Mouse (Mus musculus): ENCODE results near the gene Abhd4. TPM values are rescaled to one million over a fixed set of nuclear protein-coding genes. Genes with fewer than 3 reads are reported as not detected.

The Abhd4 gene
- total and polyA plus RNA-seq, 2 experiments from 2014 or later = 103 to 192 TPM

- Histone ChIP-seq H3K27me3 (ENCODE audit: control insufficient read depth, insufficient read depth, low read length) (no peaks in the 10 kb centered on the region), H3K4me3 (ENCODE audit: low read depth, low read length) (no peak overlapping the region), H3K4me2 (ENCODE audit: low read depth, low read length) (no peak overlapping the region), H3K4me1 (ENCODE audit: control insufficient read depth, insufficient read depth) (peaks cover 29% of the 10 kb centered on the region), H3K36me3 (replicated peaks; ENCODE audit: control insufficient read depth, insufficient read depth, low read length) (no peaks in the 10 kb centered on the region), H3K9ac (replicated peaks; ENCODE audit: low read depth, low read length) (no peak overlapping the region), H3K9me3 (replicated peaks; ENCODE audit: control insufficient read depth, low read length) (no peaks in the 10 kb centered on the region), H3K27ac (ENCODE audit: low read depth) (no peak overlapping the region)
- WGBS = 87% methylated on average over 8 of the region's 8 CpGs
- no peak for TF ChIP-seq EP300 (IDR thresholded peaks at IDR 0.05; ENCODE audit: low read depth)
- no peak for TF ChIP-seq CTCF (IDR thresholded peaks at IDR 0.05; ENCODE audit: low read depth)
- ATAC-seq (ENCODE audit: insufficient read depth, low read depth) (no peak), DNase-seq (ENCODE audit: low spot score) (no peak)
These were observed 42.8 kb upstream of the Abhd4 start for GRCm38 (mm10) chr14:54211199-54211598.

DNA sequence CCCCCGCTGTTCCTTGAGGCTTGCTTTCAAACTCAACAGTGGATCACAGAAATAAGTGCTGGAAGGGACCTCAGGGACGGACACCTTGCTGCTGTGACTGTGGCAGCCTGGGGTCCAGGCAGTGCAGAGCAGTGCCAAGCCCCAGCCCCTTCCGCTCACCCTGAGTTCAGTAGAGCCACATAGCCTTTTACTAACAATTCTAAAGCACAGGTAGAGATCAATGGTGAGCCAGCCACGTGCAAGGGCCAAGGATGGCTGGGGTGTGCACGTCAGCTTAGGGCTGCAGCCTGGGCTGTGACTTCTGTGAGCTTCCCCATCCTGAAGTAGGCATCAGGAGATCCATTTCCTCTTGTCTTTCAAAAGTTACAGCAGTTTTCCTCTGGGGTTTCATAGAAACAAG is 42.2 kb upstream of the Abhd4 start:
- Histone ChIP-seq H3K9ac (replicated peaks; ENCODE audit: low read depth, low read length) (no peak overlapping the region), H3K9me3 (replicated peaks; ENCODE audit: control insufficient read depth, low read length) (no peaks in the 10 kb centered on the region), H3K27me3 (ENCODE audit: control insufficient read depth, insufficient read depth, low read length) (no peaks in the 10 kb centered on the region), H3K4me1 (ENCODE audit: control insufficient read depth, insufficient read depth) (peaks cover 25% of the 10 kb centered on the region), H3K36me3 (replicated peaks; ENCODE audit: control insufficient read depth, insufficient read depth, low read length) (no peaks in the 10 kb centered on the region), H3K4me3 (ENCODE audit: low read depth, low read length) (no peak overlapping the region), H3K27ac (ENCODE audit: low read depth) (no peak overlapping the region), H3K4me2 (ENCODE audit: low read depth, low read length) (no peak overlapping the region)
- WGBS = 83% methylated on average over 5 of the region's 5 CpGs
- TF ChIP-seq EP300 (IDR thresholded peaks at IDR 0.05; ENCODE audit: low read depth) = no peak
- TF ChIP-seq CTCF (IDR thresholded peaks at IDR 0.05; ENCODE audit: low read depth) = no peak
- no peak for ATAC-seq (ENCODE audit: insufficient read depth, low read depth)
- DNase-seq (ENCODE audit: low spot score) = no peak

DNA sequence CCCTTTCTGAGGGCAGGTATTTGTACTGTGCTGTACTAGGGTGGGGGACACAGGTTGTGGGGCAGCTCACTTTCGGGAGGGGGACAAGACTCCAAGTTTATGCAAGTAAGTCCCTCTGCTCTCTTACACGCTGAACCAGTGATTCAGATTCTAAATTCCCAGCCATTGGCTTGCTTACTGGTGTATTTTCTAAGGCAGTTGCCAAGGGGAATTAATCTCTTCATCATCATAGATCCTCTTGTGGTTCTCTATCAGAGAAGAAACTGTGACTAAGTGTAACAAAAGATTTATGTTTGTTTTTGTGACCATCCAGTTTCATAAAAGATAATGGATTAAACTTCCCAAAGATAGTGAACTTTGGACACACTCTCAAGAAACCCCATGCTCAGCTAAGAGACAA is 40.3 kb upstream of the Abhd4 start:
- Histone ChIP-seq H3K9ac (replicated peaks; ENCODE audit: low read depth, low read length) (no peak overlapping the region), H3K4me1 (ENCODE audit: control insufficient read depth, insufficient read depth) (peaks cover 15% of the 10 kb centered on the region), H3K4me3 (ENCODE audit: low read depth, low read length) (no peak overlapping the region), H3K9me3 (replicated peaks; ENCODE audit: control insufficient read depth, low read length) (no peaks in the 10 kb centered on the region), H3K4me2 (ENCODE audit: low read depth, low read length) (no peak overlapping the region), H3K36me3 (replicated peaks; ENCODE audit: control insufficient read depth, insufficient read depth, low read length) (no peaks in the 10 kb centered on the region), H3K27me3 (ENCODE audit: control insufficient read depth, insufficient read depth, low read length) (no peaks in the 10 kb centered on the region), H3K27ac (ENCODE audit: low read depth) (no peak overlapping the region)
- ATAC-seq (ENCODE audit: insufficient read depth, low read depth) (no peak), DNase-seq (ENCODE audit: low spot score) (no peak)
- TF ChIP-seq EP300 (IDR thresholded peaks at IDR 0.05; ENCODE audit: low read depth) (no peak), CTCF (IDR thresholded peaks at IDR 0.05; ENCODE audit: low read depth) (no peak)
- WGBS = 93% methylated on average over 2 of the region's 2 CpGs

DNA sequence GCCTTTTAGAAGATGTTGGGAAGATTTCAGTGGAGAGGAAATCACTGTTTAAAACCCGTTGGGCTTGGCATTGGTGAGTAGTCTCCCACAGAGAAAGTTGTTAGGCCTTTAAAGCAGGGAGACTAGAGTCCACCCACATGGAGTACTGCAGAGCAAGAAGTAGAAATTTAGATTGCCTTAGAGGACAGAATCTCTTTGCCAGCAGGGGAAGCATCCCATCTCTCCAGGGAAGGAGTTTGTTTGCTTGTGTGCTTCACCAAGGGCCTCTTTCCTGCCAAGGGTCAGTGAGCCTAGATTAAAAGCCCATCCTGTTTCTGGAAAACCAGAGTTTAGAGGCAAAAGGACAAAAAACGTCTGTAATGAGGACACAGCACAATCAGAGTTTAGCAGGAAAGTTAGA is 39.5 kb upstream of the Abhd4 start:
- Histone ChIP-seq H3K4me3 (ENCODE audit: low read depth, low read length) (no peak overlapping the region), H3K4me2 (ENCODE audit: low read depth, low read length) (no peak overlapping the region), H3K27me3 (ENCODE audit: control insufficient read depth, insufficient read depth, low read length) (no peaks in the 10 kb centered on the region), H3K27ac (ENCODE audit: low read depth) (peak overlapping the region; percentile 39), H3K9me3 (replicated peaks; ENCODE audit: control insufficient read depth, low read length) (no peaks in the 10 kb centered on the region), H3K9ac (replicated peaks; ENCODE audit: low read depth, low read length) (no peak overlapping the region), H3K36me3 (replicated peaks; ENCODE audit: control insufficient read depth, insufficient read depth, low read length) (no peaks in the 10 kb centered on the region), H3K4me1 (ENCODE audit: control insufficient read depth, insufficient read depth) (peaks cover 15% of the 10 kb centered on the region)
- WGBS = 23% methylated on average over 2 of the region's 2 CpGs
- DNase-seq (ENCODE audit: low spot score) = no peak
- TF ChIP-seq EP300 (IDR thresholded peaks at IDR 0.05; ENCODE audit: low read depth) (no peak), CTCF (IDR thresholded peaks at IDR 0.05; ENCODE audit: low read depth) (no peak)
- no peak for ATAC-seq (ENCODE audit: insufficient read depth, low read depth)

DNA sequence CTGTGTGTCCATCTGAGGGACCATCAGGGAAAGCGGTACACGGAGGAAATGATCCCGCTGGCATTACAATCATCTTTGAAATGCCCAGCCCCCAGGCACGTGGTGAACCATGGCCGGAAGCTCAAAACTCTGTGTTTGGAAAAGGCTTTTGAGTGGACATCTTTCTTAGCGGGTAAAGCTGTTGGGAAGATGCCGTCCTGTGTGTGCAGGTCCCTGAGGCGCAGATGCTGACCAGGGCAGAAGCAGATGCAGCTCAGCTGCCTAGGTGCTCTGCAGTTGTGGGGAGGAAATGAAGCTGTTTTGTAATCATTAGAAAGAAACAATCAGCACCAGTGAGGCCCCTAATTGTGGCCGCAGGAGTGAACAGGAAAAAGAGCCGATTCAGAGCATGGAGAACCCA is 39.1 kb upstream of the Abhd4 start:
- DNase-seq (ENCODE audit: low spot score) (no peak), ATAC-seq (ENCODE audit: insufficient read depth, low read depth) (no peak)
- Histone ChIP-seq H3K27ac (ENCODE audit: low read depth) (peak overlapping the region; percentile 39), H3K36me3 (replicated peaks; ENCODE audit: control insufficient read depth, insufficient read depth, low read length) (no peaks in the 10 kb centered on the region), H3K4me3 (ENCODE audit: low read depth, low read length) (no peak overlapping the region), H3K27me3 (ENCODE audit: control insufficient read depth, insufficient read depth, low read length) (no peaks in the 10 kb centered on the region), H3K4me2 (ENCODE audit: low read depth, low read length) (no peak overlapping the region), H3K4me1 (ENCODE audit: control insufficient read depth, insufficient read depth) (peaks cover 15% of the 10 kb centered on the region), H3K9me3 (replicated peaks; ENCODE audit: control insufficient read depth, low read length) (no peaks in the 10 kb centered on the region), H3K9ac (replicated peaks; ENCODE audit: low read depth, low read length) (no peak overlapping the region)
- TF ChIP-seq CTCF (IDR thresholded peaks at IDR 0.05; ENCODE audit: low read depth) = no peak
- TF ChIP-seq EP300 (IDR thresholded peaks at IDR 0.05; ENCODE audit: low read depth) = no peak
- WGBS = 55% methylated on average over 10 of the region's 10 CpGs

DNA sequence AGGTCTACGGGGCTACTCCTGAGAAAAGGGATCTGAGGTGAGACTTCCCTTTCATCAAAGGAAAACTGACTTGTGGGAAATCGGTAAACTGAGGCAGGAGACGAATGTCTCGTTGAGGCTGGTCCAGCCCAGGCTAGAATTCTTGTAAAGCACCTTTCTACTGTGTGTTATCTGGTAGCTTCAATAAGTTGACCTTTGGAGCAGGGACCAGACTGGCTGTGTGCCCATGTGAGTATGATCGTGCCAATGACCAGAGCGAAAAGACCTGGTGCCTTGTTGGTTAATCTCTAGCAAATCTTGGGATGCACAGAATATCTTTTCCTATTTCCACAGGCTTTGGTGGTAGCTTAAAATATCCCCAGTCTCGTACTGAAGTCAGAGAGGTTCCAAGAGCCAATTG is 37.9 kb upstream of the Abhd4 start:
- ATAC-seq (ENCODE audit: insufficient read depth, low read depth) = no peak
- H3K9me3 ChIP-seq (replicated peaks; ENCODE audit: control insufficient read depth, low read length) = no peaks in the 10 kb centered on the region
- no peak overlapping the region for H3K4me3 ChIP-seq (ENCODE audit: low read depth, low read length)
- no peak overlapping the region for H3K4me2 ChIP-seq (ENCODE audit: low read depth, low read length)
- WGBS = 74% methylated on average over 7 of the region's 7 CpGs
- H3K4me1 ChIP-seq (ENCODE audit: control insufficient read depth, insufficient read depth) = peaks cover 15% of the 10 kb centered on the region
- no peak overlapping the region for H3K9ac ChIP-seq (replicated peaks; ENCODE audit: low read depth, low read length)
- DNase-seq (ENCODE audit: low spot score) = no peak
- no peaks in the 10 kb centered on the region for H3K27me3 ChIP-seq (ENCODE audit: control insufficient read depth, insufficient read depth, low read length)
- H3K27ac ChIP-seq (ENCODE audit: low read depth) = 0 out of 2 replicates have a peak overlapping the region, but pooled peaks have one; percentile 39
- no peak for TF ChIP-seq EP300 (IDR thresholded peaks at IDR 0.05; ENCODE audit: low read depth)
- TF ChIP-seq CTCF (IDR thresholded peaks at IDR 0.05; ENCODE audit: low read depth) = no peak
- H3K36me3 ChIP-seq (replicated peaks; ENCODE audit: control insufficient read depth, insufficient read depth, low read length) = no peaks in the 10 kb centered on the region
